Mouse (Mus musculus) spleen, postnatal 36 days (tissue): ENCODE measurements around the gene Rnase13.

Source experiments
- DNase-seq, 2 experiments: peaks; one replicate each; pipeline ENCODE4 v3.0.0; 2022; ENCODE audit warnings: low spot score in 2 of 2, mixed read lengths in 1 of 2

The Rnase13 gene

GRCm38 (mm10) chr14:51877517-51877916, 45.1 kb downstream of the Rnase13 start:
- no peak for DNase-seq

- no peak for DNase-seq
These were observed 50.8 kb downstream of the Rnase13 start for GRCm38 (mm10) chr14:51871741-51872140.
